Mouse (Mus musculus) urinary bladder, adult 18-20 months (tissue): ENCODE measurements around the gene Large2.
A peak's percentile ranks its signal among the peaks of the same experiment; 100 is the strongest.

Source experiments
- DNase-seq, 2 experiments: peaks; one replicate each; pipeline ENCODE4 v3.0.0; 2022; ENCODE audit warnings: low spot score in 2 of 2, mixed read lengths in 2 of 2

Gene Large2

DNA sequence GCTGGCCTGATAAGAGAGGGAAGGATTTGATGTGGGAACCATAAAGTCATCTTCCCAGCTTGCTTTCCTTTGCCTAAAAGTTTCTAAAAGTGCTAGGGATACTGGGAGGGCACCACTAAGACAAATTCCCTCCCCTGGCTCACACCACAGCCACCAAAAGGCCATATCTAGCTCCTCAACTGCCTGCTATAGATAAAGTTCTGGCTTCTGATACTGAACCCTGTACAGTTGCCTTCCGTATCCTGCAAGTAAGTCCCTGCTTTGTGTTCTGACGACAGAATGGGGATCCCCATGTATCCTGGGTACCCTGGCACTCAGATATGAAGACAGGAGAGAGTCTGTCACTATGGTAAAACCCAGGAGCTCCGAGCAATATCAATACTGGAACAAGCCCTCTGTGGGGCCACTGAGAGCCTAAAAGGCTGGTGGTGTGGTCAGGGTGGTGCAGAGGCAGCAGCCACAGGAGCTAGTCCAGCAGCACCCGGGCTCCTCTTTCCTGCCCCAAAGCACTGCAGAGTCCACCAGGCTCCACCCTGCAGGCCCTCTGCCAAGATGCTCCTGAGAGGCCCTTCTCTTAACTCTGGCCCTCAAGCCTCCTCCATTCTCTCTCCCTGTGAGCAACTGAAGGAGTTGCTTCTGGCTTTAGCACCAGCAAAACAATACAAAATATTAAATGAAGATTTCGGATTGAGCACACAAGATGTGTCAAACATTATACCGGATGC is 15.7 kb upstream of the Large2 start:
- no peak for DNase-seq

DNA sequence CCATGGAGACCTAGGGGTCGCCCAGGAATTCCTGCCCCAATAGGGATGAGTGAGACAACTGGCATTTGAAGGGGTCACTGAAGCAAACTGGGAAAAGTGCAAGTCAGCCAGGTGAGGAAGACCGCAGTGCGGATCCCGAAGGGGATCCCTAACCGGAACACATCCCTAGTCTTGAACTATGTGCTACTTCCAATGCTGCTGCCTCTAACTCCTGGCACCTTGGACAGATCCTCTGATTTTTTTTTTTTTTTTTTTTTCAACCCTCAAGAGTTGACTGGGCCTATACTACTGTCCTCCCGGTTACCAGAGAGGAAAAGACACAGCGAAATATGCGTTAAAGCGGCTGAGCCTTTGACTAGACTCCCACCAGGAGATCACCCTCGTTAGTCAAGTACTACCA is 15.0 kb upstream of the Large2 start:
- DNase-seq: no peak

DNA sequence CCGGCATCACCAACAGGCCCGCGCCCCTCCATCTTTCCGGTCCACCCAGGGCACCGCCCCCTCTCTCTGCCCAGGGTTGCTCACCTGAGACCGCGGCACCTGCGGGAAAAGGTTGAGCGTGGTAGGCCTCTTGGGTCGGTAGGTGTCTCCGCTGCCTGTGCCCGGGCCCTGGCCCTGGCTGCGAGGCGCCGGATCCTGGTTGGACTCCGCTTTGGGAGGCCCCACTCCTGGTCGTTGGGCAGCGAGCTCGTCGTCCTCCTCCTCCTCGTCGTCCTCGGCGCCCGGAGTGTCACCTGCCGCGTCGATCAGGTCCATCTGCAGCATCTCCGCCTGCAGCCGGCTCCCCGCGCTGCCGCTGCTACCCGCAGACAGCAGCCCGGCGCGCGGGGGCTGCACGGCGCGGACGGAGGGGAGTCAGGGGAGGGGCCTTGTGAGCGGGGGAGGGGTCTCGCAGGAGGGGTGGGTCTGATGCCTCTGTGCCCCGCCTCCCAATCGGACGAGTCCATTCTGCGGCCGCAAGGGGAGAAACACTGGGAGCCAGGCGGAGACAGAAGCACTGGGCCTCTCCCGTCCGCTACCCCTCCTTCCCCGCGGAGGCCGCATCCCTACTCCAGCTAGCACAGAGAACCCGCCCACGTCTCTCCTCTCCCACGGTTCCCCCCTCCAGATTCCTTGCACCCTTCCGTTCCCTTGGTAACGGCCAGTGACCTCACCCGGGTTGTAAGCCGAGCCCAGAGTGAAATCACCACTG is 14.4 kb upstream of the Large2 start:
- peak; percentile 60 to 79 for DNase-seq

DNA sequence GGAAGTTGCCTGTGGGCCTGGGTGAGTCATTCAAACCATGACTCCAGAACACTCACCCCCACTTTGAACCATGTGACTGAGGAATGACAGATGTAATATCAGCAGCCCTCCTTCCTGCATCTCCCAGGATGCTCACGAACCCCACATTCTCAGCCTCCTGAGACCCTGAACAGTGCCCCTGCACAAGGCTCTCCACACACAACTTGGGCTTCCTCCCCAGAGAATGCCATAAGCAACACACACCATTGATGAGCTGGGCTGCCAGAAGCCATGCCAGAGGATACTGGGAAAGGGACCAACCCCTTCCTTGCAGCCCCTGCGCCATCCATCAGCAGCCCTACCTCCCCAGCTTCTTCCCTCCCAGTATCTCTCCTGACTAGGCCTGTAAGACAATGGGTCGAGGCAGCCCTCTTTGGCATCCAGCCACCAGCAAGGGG is 13.4 kb upstream of the Large2 start:
- DNase-seq: no peak

DNA sequence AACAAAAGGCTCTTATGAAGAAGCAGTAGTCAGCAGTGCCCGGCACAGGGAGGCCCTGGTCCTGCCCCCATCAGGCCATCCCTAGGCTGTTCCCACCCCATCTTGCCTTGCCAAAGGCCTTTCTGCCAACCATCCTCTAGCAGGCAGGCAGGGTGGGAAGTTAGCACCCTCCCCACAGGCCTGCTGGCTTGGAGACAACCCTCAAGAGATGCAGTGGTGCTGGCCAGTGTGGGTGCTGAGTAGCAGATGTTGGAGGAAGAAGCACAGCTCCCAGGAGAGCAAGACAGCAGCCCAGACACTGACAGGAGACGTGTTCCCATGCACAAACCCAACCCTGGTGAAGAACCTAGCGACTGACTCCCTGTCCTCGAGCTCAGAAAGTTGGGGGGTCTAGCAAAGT is 13.0 kb upstream of the Large2 start:
- DNase-seq: no peak

DNA sequence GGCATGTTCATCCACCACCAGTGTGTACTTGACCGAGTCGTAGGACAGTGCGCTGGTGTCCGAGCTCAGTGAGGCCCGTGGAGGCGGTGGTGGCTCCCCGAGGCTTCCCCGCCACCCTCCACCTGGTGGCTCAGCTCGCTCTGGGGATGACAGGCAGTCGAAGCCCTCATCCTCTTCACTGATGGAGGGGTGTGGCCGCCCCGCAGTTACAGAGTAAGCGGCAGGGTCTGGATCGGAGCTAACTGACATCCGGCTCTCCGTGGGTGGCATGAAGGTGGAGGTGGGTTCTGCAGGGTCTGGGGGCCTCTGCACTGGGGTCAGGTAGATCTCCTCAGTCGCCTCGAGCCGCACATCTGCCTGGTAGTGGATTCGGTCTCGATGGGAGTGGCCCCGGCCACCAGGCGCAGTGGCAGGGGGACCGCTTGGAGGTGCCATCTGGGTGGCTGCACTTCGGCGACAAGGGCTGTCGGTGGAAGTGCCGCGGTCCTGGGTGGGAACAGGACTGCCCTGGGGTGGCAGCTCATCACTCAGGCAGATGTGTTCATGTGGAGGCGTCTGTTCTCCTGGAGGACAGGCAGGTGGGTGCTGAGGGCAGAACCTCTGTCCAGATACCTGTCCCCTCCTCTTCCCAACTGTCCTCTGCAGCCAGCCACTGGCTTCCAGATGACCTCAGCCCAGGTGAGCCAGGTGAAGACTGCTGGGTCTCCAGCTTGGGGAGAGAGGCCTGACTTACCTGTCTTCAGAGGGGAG is 12.3 kb upstream of the Large2 start:
- no peak for DNase-seq

DNA sequence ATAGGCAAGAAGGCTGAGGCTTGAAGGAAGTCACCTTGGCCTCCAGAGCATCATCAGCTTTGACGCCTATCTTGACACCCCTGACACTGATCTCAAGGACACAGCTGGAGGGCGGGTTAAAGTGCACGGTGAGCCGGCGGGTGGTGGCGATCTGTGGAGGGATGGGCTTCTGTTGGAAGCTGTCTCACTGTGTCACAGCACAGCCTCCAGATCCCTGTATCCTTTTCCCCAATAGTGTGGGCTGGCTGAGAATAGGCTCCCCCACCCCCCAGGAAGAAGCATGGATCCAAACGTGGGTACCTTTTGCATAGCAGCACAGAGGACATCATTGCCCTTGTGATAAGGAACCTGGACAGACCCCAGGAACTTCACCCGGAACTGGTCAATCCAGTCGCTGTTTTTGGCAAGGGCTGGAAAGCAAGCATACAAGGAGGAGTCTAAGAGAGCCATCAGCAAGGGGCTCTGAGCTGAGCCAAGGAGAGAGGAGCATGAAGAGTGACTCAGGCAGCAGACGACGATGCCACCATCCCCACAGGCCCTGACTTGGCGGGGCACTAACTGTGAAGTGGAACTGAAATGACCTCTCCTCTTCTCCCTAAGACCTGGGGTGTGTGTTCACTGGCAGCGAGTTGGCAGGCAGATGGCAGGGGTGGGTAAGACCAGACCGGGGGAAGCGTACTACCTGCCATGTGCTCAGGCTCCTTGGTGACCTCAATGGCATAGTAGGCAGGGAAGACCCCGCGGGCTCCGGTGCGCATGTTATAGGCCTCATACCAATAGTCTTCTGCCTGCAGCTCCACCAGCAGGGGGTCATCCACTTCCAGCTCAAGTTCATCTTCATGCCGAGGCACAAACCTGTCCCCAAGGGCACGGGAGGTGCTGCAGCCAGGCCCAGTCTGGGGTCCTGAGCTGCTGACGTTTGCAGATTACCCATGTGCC is 10.7 kb upstream of the Large2 start:
- DNase-seq: no peak

DNA sequence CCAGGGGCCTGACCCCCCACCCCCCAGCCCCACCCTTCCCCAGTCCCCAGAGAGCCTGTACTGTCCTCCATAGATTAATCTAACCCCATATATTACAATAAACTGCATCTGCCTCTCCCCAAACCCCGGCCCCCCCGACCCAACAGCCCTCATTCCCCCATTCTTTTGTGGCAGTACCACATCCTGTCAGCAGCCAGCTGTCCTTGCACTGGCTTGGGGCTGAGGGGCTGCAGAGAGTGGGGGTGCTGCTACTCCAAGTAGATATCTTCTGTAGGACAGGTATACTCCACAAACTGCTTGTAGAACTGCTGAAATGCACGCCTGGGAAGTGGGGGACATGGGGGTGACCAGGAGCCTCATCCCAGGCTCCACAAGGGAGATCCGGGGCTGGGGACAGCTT is 9.4 kb upstream of the Large2 start:
- no peak for DNase-seq

DNA sequence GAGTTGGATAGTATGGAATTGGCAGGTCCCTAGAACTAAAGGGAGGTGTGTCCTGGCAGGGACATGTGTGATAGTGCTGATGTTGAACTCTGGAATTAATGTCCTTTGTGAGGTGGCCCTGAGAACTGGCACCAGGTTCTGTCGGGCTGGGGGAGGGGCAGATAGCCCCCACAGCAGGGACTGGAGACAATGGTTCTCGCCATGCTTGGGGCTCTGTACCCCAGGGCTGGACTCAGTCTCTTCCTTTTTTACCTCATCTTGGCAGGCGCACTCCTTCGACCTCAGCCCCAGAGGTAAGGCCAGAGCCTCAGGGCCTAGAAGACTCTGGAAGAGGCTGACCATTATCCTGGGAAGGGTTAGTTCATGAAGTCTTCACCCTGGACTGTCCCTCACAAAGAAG is 8.1 kb upstream of the Large2 start:
- no peak for DNase-seq

DNA sequence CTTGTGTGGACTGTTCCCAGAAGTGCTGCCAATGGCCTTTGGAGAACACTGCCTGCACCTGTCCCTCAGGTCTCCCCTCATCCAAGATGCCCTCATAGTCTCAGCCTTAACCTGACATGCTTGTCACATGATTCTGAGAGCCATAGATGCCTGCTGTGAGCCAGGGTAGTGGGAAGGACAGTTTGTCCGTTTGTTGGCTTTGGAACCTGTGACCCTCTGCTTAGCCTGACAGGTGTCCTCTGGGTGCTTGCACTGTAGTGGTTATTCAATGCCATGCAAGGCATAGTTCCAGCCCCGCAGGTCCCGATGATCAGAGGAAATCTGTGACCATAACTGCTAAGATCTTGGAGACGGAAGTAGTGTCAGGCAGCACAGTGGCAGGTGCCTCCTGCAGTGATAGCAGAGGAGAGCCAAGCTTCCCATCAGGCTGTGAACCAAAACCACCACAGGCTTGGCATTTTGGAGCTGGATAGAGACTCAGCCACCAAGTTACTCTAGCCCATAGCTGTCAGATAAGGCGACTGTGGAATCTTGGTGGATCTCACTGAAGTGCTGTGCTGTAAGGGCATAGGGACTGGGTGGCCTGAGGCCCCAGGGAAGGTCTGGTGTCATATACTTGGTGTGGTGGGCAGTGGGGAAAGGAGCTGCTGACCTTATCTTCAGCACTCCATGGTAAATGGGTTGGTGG is 7.4 kb upstream of the Large2 start, which contains the start of gene 1700029I15Rik:
Gene 1700029I15Rik, plus strand, starts transcription at position 638 of the 688 bp plus-strand sequence.
- DNase-seq: no peak

DNA sequence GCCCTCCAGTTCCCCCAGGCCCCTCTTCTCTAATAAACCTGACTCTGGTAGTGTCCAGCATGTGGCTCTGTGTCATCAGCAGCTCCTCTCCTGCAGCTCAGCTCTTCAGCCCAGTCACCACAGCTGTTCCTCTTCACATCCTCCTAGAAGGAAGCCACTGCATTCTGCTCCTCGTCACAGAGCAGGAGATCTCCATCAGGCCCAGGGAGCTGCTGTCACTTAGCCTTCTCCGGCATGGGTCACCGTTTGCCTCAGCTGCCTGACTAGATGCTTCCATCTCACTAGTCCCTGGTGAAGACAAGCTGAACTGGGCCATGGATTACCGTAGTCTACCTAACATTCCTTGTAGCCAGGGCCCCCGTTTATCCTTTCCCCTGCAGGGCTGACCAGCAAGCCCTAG is 6.5 kb upstream of the Large2 start:
- DNase-seq: no peak

DNA sequence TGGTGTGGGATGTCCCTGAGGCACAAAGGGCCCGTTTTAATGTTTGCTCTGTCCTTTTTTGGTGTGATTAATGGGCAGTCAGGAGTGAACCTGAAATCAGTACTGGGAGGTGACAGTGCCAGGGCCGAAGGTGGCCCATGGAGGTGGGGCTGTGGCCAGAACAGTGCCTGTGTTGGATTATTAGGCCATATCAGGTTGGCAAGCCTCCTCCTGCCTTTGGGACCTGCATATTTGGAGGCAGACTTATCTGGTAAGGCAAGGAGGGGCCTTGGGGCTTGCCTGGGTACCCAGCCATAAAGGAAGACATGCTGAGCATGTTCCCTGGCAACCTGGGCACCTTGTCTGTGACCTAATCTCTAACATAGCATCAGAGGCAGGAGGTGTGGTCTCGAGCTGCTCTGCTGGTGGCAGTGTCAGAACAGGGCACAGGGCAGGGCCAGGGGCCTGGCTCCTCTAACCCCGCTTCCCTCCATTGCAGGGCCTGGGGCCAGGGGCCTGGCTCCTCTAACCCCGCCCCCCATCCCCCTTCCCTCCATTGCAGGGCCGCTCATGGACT is 5.9 kb upstream of the Large2 start:
- DNase-seq: no peak

DNA sequence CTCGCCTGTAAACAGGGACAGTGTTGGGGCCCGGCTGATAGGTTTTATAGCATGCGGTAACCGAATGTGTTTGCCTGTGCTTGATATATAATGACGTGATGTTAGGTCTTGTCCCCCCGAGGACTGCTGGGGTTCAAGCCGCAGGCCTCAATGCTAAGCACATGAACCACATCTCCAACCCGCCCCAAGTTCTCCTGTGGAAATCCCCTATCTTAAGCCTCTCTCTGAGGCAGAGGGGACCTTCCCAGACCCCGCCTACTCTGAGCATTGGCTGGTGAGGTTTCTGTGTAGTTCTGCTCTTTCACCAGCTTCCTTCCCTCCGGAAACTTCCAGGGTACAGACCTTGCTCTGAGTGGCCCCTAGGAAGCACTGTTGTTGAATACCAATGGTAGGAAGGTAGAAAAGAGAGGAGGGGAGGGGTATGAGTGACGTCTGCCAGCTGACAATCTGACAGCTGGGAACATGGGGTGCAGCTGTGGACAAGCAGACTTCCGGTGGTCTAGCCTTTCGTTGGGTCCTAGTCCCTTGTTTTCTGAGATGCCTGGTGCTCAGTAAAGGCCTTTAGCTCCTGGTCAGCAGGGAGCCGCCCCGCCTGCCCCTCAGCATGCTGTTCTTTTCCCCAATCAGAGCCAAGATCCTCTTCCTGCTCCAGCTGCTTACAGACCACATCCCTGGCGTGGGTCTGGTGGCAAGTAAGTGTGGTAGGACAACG is 5.3 kb upstream of the Large2 start:
- DNase-seq: no peak

DNA sequence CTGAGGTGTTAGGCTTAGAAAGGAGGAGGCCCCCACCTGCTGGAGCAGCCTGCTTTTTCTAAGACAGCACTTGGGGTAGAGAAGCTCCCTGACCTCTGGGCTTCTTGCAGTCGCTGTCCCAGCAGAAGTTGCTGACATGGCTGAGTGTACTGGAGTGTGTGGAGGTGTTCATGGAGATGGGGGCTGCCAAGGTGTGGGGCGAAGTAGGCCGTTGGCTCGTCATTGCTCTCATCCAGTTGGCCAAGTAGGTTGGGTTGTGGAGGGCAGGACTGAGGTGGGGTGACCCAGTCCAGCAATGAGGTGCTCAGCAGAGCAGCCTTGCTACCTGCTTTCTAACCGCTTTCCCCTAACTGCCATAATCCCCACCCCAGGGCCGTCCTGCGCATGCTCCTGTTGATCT is 2.7 kb upstream of the Large2 start:
- no peak for DNase-seq

DNA sequence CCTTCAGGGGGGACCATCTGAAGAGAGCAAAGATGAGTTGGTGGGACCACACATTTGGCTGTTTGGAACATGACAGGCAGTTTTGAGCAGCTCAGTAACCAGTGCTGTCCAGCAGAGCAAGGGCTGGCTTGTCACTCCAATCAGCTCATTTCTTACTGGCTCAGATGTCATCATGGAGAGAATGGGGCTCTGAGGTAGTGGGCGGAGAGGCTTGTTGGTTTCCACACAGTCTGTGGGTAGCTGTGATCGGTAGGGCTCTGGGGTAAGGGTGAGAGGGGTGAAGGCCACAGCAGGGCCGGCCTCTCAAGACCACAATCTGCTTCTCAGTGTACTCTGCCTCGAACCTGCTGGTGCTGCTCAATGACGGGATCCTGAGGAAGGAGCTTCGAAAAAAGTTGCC is 1.6 kb upstream of the Large2 start:
- no peak for DNase-seq

DNA sequence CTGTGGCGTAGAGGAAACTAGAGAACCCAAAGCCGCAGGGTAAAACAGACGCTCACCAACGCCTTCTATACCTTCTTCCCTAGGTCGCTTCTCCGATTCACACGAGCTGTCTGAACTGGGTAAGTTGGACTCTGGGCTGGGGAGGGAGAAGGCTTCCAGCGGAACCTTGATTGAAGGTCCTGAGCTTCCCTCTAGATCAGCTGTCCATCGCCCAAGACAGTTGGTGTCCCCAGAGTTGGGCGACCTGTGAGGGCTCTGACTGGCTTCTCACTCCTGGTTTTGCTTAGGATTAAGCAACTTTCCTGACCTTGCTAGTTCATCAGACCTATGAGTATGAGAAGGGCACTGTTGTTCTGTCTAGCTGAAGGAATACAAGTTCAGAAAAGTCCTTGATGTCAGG is 1.1 kb upstream of the Large2 start:
- DNase-seq: no peak

DNA sequence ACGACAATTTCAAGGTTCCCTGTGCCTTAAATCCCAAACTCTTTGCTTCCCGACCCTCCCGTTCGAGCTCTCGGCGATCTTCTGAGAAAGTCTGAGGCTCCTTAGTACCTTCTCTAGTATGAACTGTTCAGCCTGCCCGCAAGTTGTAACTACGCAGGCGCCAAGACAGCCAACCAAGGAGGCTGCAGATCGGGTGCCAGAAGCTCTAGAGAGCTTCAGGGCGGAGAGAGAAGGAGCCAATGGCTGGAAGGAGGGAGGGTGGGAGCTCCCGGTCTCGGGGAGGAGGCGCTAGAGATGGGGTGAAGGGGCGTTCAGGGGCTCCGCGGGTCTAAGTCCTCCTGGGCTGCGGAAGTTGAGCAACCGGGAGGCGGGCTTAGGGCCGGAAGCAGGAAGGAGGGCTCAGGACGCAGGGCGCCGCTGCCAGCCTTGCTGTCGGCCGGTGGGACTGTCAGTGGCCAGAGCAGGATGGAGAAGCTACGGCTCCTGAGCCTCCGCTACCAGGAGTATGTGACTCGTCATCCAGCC is 492 bp upstream of the Large2 start:
- DNase-seq: peak; percentile 85 to 98

DNA sequence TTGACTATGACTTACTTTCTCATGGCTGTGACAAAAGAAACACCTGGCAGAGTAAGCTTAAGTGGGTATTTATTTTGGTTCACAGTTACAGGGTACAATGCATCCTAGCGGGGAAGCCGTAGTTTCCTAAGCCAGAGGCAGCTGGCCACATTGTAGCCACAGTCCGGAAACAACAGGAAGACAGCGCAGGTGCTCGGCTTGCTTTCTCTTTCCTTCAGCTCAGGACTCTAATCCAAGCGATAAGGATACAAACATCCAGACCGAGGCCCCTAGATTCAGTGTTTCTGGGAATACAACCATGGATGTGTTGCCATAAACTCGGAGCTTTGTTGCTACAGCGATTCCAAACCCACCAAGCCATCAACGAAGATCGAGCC is 1.2 kb downstream of the Large2 start:
- DNase-seq: no peak

DNA sequence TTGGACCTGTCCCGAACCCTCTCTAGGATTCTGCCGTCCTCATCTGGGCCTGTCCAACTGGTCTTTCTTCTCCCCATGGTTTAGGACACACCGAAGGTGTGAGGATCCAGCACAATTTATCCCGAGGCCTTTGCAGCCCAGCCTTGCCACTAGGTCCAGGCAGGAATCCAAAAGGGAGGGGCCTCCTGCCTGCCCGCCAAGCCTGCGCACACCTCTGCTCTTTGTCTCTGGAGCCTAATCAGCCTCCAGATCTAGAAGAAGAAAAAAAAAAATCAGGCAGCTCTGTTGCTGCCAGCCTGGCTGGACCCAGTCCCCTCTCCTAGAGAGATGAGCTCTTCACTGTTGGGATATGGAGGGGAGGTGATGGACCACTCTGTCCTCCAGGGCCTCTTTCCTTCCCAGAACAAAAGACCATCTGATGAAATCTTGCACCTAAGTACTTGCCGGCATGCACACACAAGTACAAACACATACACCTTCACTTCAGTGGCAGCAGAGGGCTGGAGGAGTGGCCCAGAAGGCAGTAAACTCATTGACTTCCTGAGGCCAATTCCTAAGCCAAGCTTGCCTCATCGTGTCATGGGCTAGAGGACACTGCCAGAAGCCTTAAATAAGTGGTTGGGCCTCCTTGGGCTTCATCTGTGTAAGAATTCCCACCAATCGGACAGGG is 1.8 kb downstream of the Large2 start:
- DNase-seq: peak; percentile 55 to 58
